Comparison of ENCODE assay signal across 20 mouse cellular contexts in genomic region chr15:41920270-41920669, GRCm38 (mm10).
DNase-seq lines count a peak whose midpoint lies in the region; ATAC-seq lines count a peak whose summit lies in the region.
"Had no signal": no experiment of that assay in that cellular context is flagged by ENCODE, and none has a peak within 500 bp of the region (broad histone marks: within the 10 kb centered on the region; RNA-seq: fewer than 3 reads in every experiment).

No protein-coding gene starts in this region.

- no peaks in the 10 kb centered on the region for H3K4me1 ChIP-seq in hindbrain, embryonic 10.5 days (replicated peaks)
- H3K4me1 ChIP-seq in hindbrain, embryonic 13.5 days (replicated peaks), result no peaks in the 10 kb centered on the region
- H3K4me1 ChIP-seq in embryonic facial prominence, embryonic 11.5 days (ENCODE audit: control insufficient read depth, insufficient read depth, low read length), result no peaks in the 10 kb centered on the region
- H3K4me1 ChIP-seq in limb, embryonic 11.5 days (ENCODE audit: control insufficient read depth, insufficient read depth, low read length), result no peaks in the 10 kb centered on the region
- H3K4me1 ChIP-seq: hindbrain, embryonic 15.5 days; midbrain, embryonic 15.5 days had no signal

- DNase-seq in hindbrain, embryonic 10.5 days (ENCODE audit: low spot score), result peak; percentile 4
- peak; percentile 89 for DNase-seq in embryonic facial prominence, embryonic 11.5 days (ENCODE audit: low spot score)
- peak; percentile 26 for DNase-seq in limb, embryonic 11.5 days (ENCODE audit: low spot score)
- no peak for DNase-seq in spleen, adult 18-20 months
- DNase-seq in cerebellum, adult 11-12 months, result no peak
- DNase-seq: cerebellum, adult 2 months; gastrocnemius, adult 2 months; heart, postnatal 10 days; kidney, postnatal 36 days; layer of hippocampus, adult 9-11 months; liver; thymus, postnatal 14 days had no signal

- H3K4me2 ChIP-seq in hindbrain, embryonic 13.5 days, result no peak overlapping the region
- H3K4me2 ChIP-seq in embryonic facial prominence, embryonic 11.5 days (ENCODE audit: low read depth, low read length), result no peak overlapping the region
- no peak overlapping the region for H3K4me2 ChIP-seq in limb, embryonic 11.5 days (ENCODE audit: low read depth, severe bottlenecking)
- H3K4me2 ChIP-seq: heart, embryonic 11.5 days; hindbrain, embryonic 15.5 days; midbrain, embryonic 15.5 days had no signal

- no peaks in the 10 kb centered on the region for H3K9me3 ChIP-seq in hindbrain, embryonic 10.5 days
- no peaks in the 10 kb centered on the region for H3K9me3 ChIP-seq in hindbrain, embryonic 13.5 days
- H3K9me3 ChIP-seq in embryonic facial prominence, embryonic 11.5 days (replicated peaks; ENCODE audit: control insufficient read depth, low read length), result no peaks in the 10 kb centered on the region
- H3K9me3 ChIP-seq in limb, embryonic 11.5 days (ENCODE audit: control insufficient read depth, low read length), result no peaks in the 10 kb centered on the region
- H3K9me3 ChIP-seq: hindbrain, embryonic 15.5 days; midbrain, embryonic 15.5 days had no signal

- ATAC-seq in hindbrain, embryonic 13.5 days (ENCODE audit: low FRiP score), result no peak
- peak; percentile 73; the same call in 1 of the 2 replicates for ATAC-seq in embryonic facial prominence, embryonic 11.5 days (replicated peaks; ENCODE audit: insufficient number of reproducible peaks, low FRiP score, low TSS enrichment, low read depth)
- ATAC-seq in limb, embryonic 11.5 days (ENCODE audit: insufficient number of reproducible peaks, low FRiP score, low TSS enrichment, low read depth), result no peak
- no peak for ATAC-seq in monocyte, adult 5-6 weeks (replicated peaks; ENCODE audit: insufficient number of reproducible peaks, low FRiP score, low TSS enrichment, poor library complexity, severe bottlenecking)
- ATAC-seq: forebrain, embryonic 16.5 days; intestine, embryonic 16.5 days; lung, postnatal 0 days; midbrain, embryonic 15.5 days had no signal

- H3K4me3 ChIP-seq in hindbrain, embryonic 10.5 days, result no peak overlapping the region
- H3K4me3 ChIP-seq in hindbrain, embryonic 13.5 days, result no peak overlapping the region
- no peak overlapping the region for H3K4me3 ChIP-seq in embryonic facial prominence, embryonic 11.5 days (ENCODE audit: low read depth, low read length)
- H3K4me3 ChIP-seq in limb, embryonic 11.5 days (ENCODE audit: low read depth, low read length), result no peak overlapping the region
- H3K4me3 ChIP-seq: gastrocnemius, adult 2 months; hindbrain, embryonic 15.5 days; midbrain, embryonic 15.5 days had no signal

- no peak overlapping the region for H3K27ac ChIP-seq in hindbrain, embryonic 10.5 days
- H3K27ac ChIP-seq in hindbrain, embryonic 13.5 days, result no peak overlapping the region
- no peak overlapping the region for H3K27ac ChIP-seq in embryonic facial prominence, embryonic 11.5 days (replicated peaks; ENCODE audit: low read depth, low read length)
- H3K27ac ChIP-seq in limb, embryonic 11.5 days (replicated peaks; ENCODE audit: low read depth, low read length), result no peak overlapping the region
- H3K27ac ChIP-seq: gastrocnemius, adult 2 months; hindbrain, embryonic 15.5 days; midbrain, embryonic 15.5 days had no signal

- 76% methylated on average over 2 of the region's 2 CpGs for WGBS in hindbrain, embryonic 10.5 days
- WGBS in hindbrain, embryonic 13.5 days, result 84% methylated on average over 2 of the region's 2 CpGs
- WGBS in embryonic facial prominence, embryonic 11.5 days, result 24% methylated on average over 2 of the region's 2 CpGs
- WGBS in limb, embryonic 11.5 days, result 13% methylated on average over 2 of the region's 2 CpGs

- H3K36me3 ChIP-seq in hindbrain, embryonic 10.5 days, result no peaks in the 10 kb centered on the region
- H3K36me3 ChIP-seq in hindbrain, embryonic 13.5 days, result no peaks in the 10 kb centered on the region
- no peaks in the 10 kb centered on the region for H3K36me3 ChIP-seq in embryonic facial prominence, embryonic 11.5 days (replicated peaks; ENCODE audit: control insufficient read depth, insufficient read depth, low read depth, low read length)
- H3K36me3 ChIP-seq in limb, embryonic 11.5 days (ENCODE audit: control insufficient read depth, insufficient read depth, low read length), result no peaks in the 10 kb centered on the region
- H3K36me3 ChIP-seq: hindbrain, embryonic 15.5 days; midbrain, embryonic 15.5 days had no signal

- no peak overlapping the region for H3K9ac ChIP-seq in hindbrain, embryonic 13.5 days
- H3K9ac ChIP-seq in embryonic facial prominence, embryonic 11.5 days (replicated peaks; ENCODE audit: low read length), result no peak overlapping the region
- no peak overlapping the region for H3K9ac ChIP-seq in limb, embryonic 11.5 days (ENCODE audit: low read length)
- H3K9ac ChIP-seq: hindbrain, embryonic 15.5 days; midbrain, embryonic 15.5 days had no signal

- H3K27me3 ChIP-seq in hindbrain, embryonic 10.5 days (ENCODE audit: insufficient read depth, poor library complexity, severe bottlenecking), result no peaks in the 10 kb centered on the region
- no peaks in the 10 kb centered on the region for H3K27me3 ChIP-seq in hindbrain, embryonic 13.5 days
- H3K27me3 ChIP-seq in embryonic facial prominence, embryonic 11.5 days (ENCODE audit: control insufficient read depth, insufficient read depth, low read length), result no peaks in the 10 kb centered on the region
- H3K27me3 ChIP-seq in limb, embryonic 11.5 days (ENCODE audit: control insufficient read depth, insufficient read depth, low read length), result no peaks in the 10 kb centered on the region
- H3K27me3 ChIP-seq: hindbrain, embryonic 15.5 days; midbrain, embryonic 15.5 days had no signal

Comparison
In these comparisons a context has a peak if more than half of its experiments do, and no peak if none do; other contexts are left out.
1. DNase-seq: peak in hindbrain, embryonic 10.5 days (single experiment), embryonic facial prominence, embryonic 11.5 days (single experiment) and limb, embryonic 11.5 days (single experiment); none in spleen, adult 18-20 months (0 of 2) and cerebellum, adult 11-12 months (single experiment).